Mouse (Mus musculus): Measurements from ENCODE around the gene Tlx2. TPM values are rescaled to one million over a fixed set of nuclear protein-coding genes. Genes with fewer than 3 reads are reported as not detected.

Tlx2 gene
- polyA plus RNA-seq (2021; fragmentation: Nextera tagmentation), result not detected in 2 replicates
- long read RNA-seq, experiment 1, result 0 reads
- long read RNA-seq, experiment 2, result 0 reads

GRCm38 (mm10) chr6:83070247-83070310 is at the start of gene Tlx2:
Gene Tlx2 (minus strand): TSS chr6:83070293.

GRCm38 (mm10) chr6:83115011-83115671 is 45.0 kb upstream of the Tlx2 start, which contains the start of gene Mogs:
Gene Mogs (plus strand): TSS chr6:83115496.

GRCm38 (mm10) chr6:83108762-83109668 is 38.9 kb upstream of the Tlx2 start, which contains the start of gene Mrpl53:
Gene Mrpl53 (plus strand): TSS chr6:83109040.

GRCm38 (mm10) chr6:83101316-83101687 is 31.2 kb upstream of the Tlx2 start, which contains the start of the genes Ccdc142 and Gm42688:
Gene Ccdc142 (plus strand): TSS chr6:83101601.
Gene Gm42688 (plus strand): TSS chr6:83101617.

GRCm38 (mm10) chr6:83086121-83087035 is 16.3 kb upstream of the Tlx2 start, which contains the start of gene Lbx2:
Gene Lbx2 (plus strand): TSS chr6:83086367.

GRCm38 (mm10) chr6:83077630-83078323 is 7.7 kb upstream of the Tlx2 start, which contains the start of gene Pcgf1:
Gene Pcgf1 (plus strand): TSS chr6:83077869.

GRCm38 (mm10) chr6:83057790-83058189 is 12.3 kb downstream of the Tlx2 start, which contains the start of gene Dqx1:
Gene Dqx1 (plus strand): TSS chr6:83057844.

GRCm38 (mm10) chr6:83054871-83055431 is 15.1 kb downstream of the Tlx2 start, which contains the start of gene Htra2:
Gene Htra2 (minus strand): TSS chr6:83055273.

GRCm38 (mm10) chr6:83054074-83054851 is 15.8 kb downstream of the Tlx2 start, which contains the start of gene Aup1:
Gene Aup1 (plus strand): TSS chr6:83054521.

GRCm38 (mm10) chr6:83033249-83034185 is 36.6 kb downstream of the Tlx2 start, which contains the start of the genes Dok1 and Loxl3:
Gene Dok1 (minus strand): TSS chr6:83033471.
Gene Loxl3 (plus strand): TSS chr6:83034173.

Other genes starting within 250 kb of the Tlx2 start
- gene Sema4f, start 130.5 kb downstream of the Tlx2 start, polyA plus RNA-seq (2021; fragmentation: Nextera tagmentation), result 11.5 and 14.3 TPM in 2 replicates
- gene M1ap, start 123.4 kb downstream of the Tlx2 start, polyA plus RNA-seq (2021; fragmentation: Nextera tagmentation), result not detected in 2 replicates
- gene Dok1, start 36.8 kb downstream of the Tlx2 start, polyA plus RNA-seq (2021; fragmentation: Nextera tagmentation), result 0.92 and 1.0 TPM in 2 replicates
- gene Loxl3, start 36.1 kb downstream of the Tlx2 start, polyA plus RNA-seq (2021; fragmentation: Nextera tagmentation), result 1.4 and 1.7 TPM in 2 replicates
- 64.0 and 107 TPM in 2 replicates for gene Aup1, start 15.8 kb downstream of the Tlx2 start, polyA plus RNA-seq (2021; fragmentation: Nextera tagmentation)
- 36.7 and 40.7 TPM in 2 replicates for gene Htra2, start 15.0 kb downstream of the Tlx2 start, polyA plus RNA-seq (2021; fragmentation: Nextera tagmentation)
- 0.17 and 0.24 TPM in 2 replicates for gene Dqx1, start 12.4 kb downstream of the Tlx2 start, polyA plus RNA-seq (2021; fragmentation: Nextera tagmentation)
- gene Pcgf1, start 7.6 kb upstream of the Tlx2 start, polyA plus RNA-seq (2021; fragmentation: Nextera tagmentation), result 23.7 and 26.7 TPM in 2 replicates
- 0.90 and 1.2 TPM in 2 replicates for gene Lbx2, start 16.1 kb upstream of the Tlx2 start, polyA plus RNA-seq (2021; fragmentation: Nextera tagmentation)
- gene Ccdc142, start 31.3 kb upstream of the Tlx2 start, polyA plus RNA-seq (2021; fragmentation: Nextera tagmentation), result 1.0 and 1.5 TPM in 2 replicates
- 0.87 and 1.2 TPM in 2 replicates for gene Gm42688, start 31.3 kb upstream of the Tlx2 start, polyA plus RNA-seq (2021; fragmentation: Nextera tagmentation)
- 149 and 168 TPM in 2 replicates for gene Mrpl53, start 38.7 kb upstream of the Tlx2 start, polyA plus RNA-seq (2021; fragmentation: Nextera tagmentation)
- 2.2 and 2.6 TPM in 2 replicates for gene Mogs, start 45.2 kb upstream of the Tlx2 start, polyA plus RNA-seq (2021; fragmentation: Nextera tagmentation)
- 21.8 and 51.8 TPM in 2 replicates for gene Wbp1, start 51.3 kb upstream of the Tlx2 start, polyA plus RNA-seq (2021; fragmentation: Nextera tagmentation)
- 8.2 and 23.6 TPM in 2 replicates for gene Ino80b, start 55.1 kb upstream of the Tlx2 start, polyA plus RNA-seq (2021; fragmentation: Nextera tagmentation)
- gene Rtkn, start 65.2 kb upstream of the Tlx2 start, polyA plus RNA-seq (2021; fragmentation: Nextera tagmentation), result 67.3 and 68.0 TPM in 2 replicates
- gene Wdr54, start 86.1 kb upstream of the Tlx2 start, polyA plus RNA-seq (2021; fragmentation: Nextera tagmentation), result 23.3 and 39.1 TPM in 2 replicates
- gene 1700003E16Rik, start 86.1 kb upstream of the Tlx2 start, polyA plus RNA-seq (2021; fragmentation: Nextera tagmentation), result 28.6 and 44.3 TPM in 2 replicates
- gene Dctn1, start 95.6 kb upstream of the Tlx2 start, polyA plus RNA-seq (2021; fragmentation: Nextera tagmentation), result 113 and 119 TPM in 2 replicates
- gene Slc4a5, start 149.5 kb upstream of the Tlx2 start, polyA plus RNA-seq (2021; fragmentation: Nextera tagmentation), result 0.13 TPM in 1 of 2 replicates, not detected in the other